Mouse (Mus musculus) myocyte (in vitro differentiated cells): ENCODE results near the gene Cyp2j5. TPM values are rescaled to one million over a fixed set of nuclear protein-coding genes. Genes with fewer than 3 reads are reported as not detected.

Experiments used
- H3K27me3 ChIP-seq: one replicate; pipeline ENCODE4 v1.6.1; 2011; ENCODE audit not compliant: control insufficient read depth, insufficient read depth, insufficient read length
- H3K36me3 ChIP-seq: one replicate; pipeline ENCODE4 v1.6.1; 2011; ENCODE audit not compliant: control insufficient read depth, insufficient read depth
- H3K4me2 ChIP-seq: one replicate; pipeline ENCODE4 v1.6.1; 2011; ENCODE audit warnings: low read depth, control low read depth
- H3K4me3 ChIP-seq: one replicate; pipeline ENCODE4 v1.5.1; 2011; ENCODE audit warnings: mild to moderate bottlenecking, control low read depth, moderate library complexity
- H3K79me2 ChIP-seq: one replicate; pipeline ENCODE4 v1.6.1; 2011; ENCODE audit not compliant: control insufficient read depth, insufficient read depth
- H3ac ChIP-seq: one replicate; pipeline ENCODE4 v1.6.1; 2011; ENCODE audit not compliant: control insufficient read depth, insufficient read length
- CEBPB ChIP-seq: IDR thresholded peaks from 2 replicates; pipeline ENCODE4 v1.6.1; 2011; ENCODE audit warnings: mild to moderate bottlenecking, moderate library complexity; ENCODE audit not compliant: poor library complexity, insufficient read depth, severe bottlenecking
- E2F4 ChIP-seq: IDR thresholded peaks from one replicate; pipeline ENCODE4 v1.6.1; 2011; ENCODE audit warnings: mild to moderate bottlenecking, control low read depth, moderate library complexity; ENCODE audit not compliant: insufficient read depth
- MAX ChIP-seq: IDR thresholded peaks from one replicate; pipeline ENCODE4 v1.6.1; 2011; ENCODE audit warnings: low read depth, mild to moderate bottlenecking, control low read depth
- MYOD1 ChIP-seq, 3 experiments: IDR thresholded peaks; one replicate each; pipeline ENCODE4 v1.6.1; 2011; ENCODE audit warnings: control low read depth in 2 of 3, low read depth in 2 of 3, mild to moderate bottlenecking in 2 of 3, moderate library complexity in 1 of 3; ENCODE audit not compliant: insufficient read length in 2 of 3, control insufficient read depth in 1 of 3
- MYOG ChIP-seq, 3 experiments: IDR thresholded peaks; one replicate each; pipeline ENCODE4 v1.6.1; 2011; ENCODE audit warnings: control low read depth in 2 of 3, low read depth in 2 of 3, mild to moderate bottlenecking in 2 of 3; ENCODE audit not compliant: insufficient read length in 2 of 3, control insufficient read depth in 1 of 3, insufficient read depth in 1 of 3
- POLR2A ChIP-seq: IDR thresholded peaks from one replicate; pipeline ENCODE4 v1.6.1; 2011; ENCODE audit warnings: low read depth, mild to moderate bottlenecking, control low read depth, moderate library complexity; ENCODE audit not compliant: insufficient read length
- POLR2AphosphoS2 ChIP-seq: IDR thresholded peaks from one replicate; pipeline ENCODE4 v1.6.1; 2011; ENCODE audit warnings: low read depth, control low read depth; ENCODE audit not compliant: insufficient read length
- REST ChIP-seq: IDR thresholded peaks from one replicate; pipeline ENCODE4 v1.6.1; 2011; ENCODE audit warnings: mild to moderate bottlenecking, control low read depth, moderate library complexity; ENCODE audit not compliant: insufficient read depth, insufficient read length
- SRF ChIP-seq: IDR thresholded peaks from one replicate; pipeline ENCODE4 v1.6.1; 2011; ENCODE audit warnings: low read depth; ENCODE audit not compliant: control insufficient read depth, insufficient read length
- TCF12 ChIP-seq: IDR thresholded peaks from one replicate; pipeline ENCODE4 v1.6.1; 2011; ENCODE audit warnings: mild to moderate bottlenecking, control low read depth; ENCODE audit not compliant: poor library complexity, insufficient read depth, severe bottlenecking
- TCF3 ChIP-seq: IDR thresholded peaks from one replicate; pipeline ENCODE4 v1.6.1; 2011; ENCODE audit warnings: low read depth, control low read depth; ENCODE audit not compliant: insufficient read length
- USF1 ChIP-seq: IDR thresholded peaks from one replicate; pipeline ENCODE4 v1.6.1; 2011; ENCODE audit warnings: low read depth, mild to moderate bottlenecking, control low read depth, moderate library complexity
- polyA plus RNA-seq: library from polyadenylated mRNA; unstranded; fragments of >200 nt; fragmentation: generic; extraction: Trizol; gene quantifications from one replicate; pipeline ENCODE4 v1.2.1, GENCODE M21; 2012; ENCODE audit warnings: missing spikeins

Cyp2j5 gene
- polyA plus RNA-seq = not detected

DNA sequence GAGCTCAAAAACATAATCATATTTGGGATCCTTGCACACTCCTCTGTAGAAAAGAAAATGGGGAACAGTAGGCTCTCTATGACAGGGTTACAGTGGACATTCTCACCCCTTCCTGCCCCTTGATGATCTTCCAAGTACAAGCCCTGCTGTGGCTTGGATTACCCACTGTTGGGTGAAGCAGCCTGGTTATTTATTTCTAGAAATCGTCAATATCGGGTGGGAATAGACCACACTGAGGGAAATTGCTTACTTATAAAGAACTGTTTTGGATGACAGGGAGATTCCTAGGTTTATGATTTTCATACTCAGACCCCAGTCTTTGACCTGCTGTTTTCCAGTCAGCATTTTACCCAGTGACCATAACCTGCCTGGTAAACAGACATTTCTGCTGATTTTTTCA lies at the start of gene Cyp2j5:
Gene Cyp2j5 (minus strand): TSS at position 164 of the 400 bp plus-strand sequence.
- no peak within 1 kb of the TSS for H3ac ChIP-seq
- no peak within 1 kb of the TSS for H3K4me3 ChIP-seq
- no peak within 1 kb of the TSS for H3K4me2 ChIP-seq
- no peaks in the 10 kb centered on the region for H3K36me3 ChIP-seq
- H3K79me2 ChIP-seq = no peaks in the 10 kb centered on the region
- TF ChIP-seq MAX = no peak
- TF ChIP-seq E2F4 = no peak
- TF ChIP-seq TCF12 = no peak
- no peak for TF ChIP-seq REST
- TF ChIP-seq MYOD1 (IDR thresholded peaks at IDR 0.05; ENCODE audit: control insufficient read depth in 1 of 3, insufficient read length in 2 of 3, low read depth in 2 of 3) = no peak
- no peak for TF ChIP-seq TCF3
- no peak for TF ChIP-seq POLR2A
- no peak for TF ChIP-seq POLR2AphosphoS2
- no peak for TF ChIP-seq USF1
- no peak for TF ChIP-seq MYOG (IDR thresholded peaks at IDR 0.05; ENCODE audit: control insufficient read depth in 1 of 3, insufficient read depth in 1 of 3, insufficient read length in 2 of 3, low read depth in 2 of 3)
- TF ChIP-seq SRF = no peak
- no peak for TF ChIP-seq CEBPB
- no peaks in the 10 kb centered on the region for H3K27me3 ChIP-seq

DNA sequence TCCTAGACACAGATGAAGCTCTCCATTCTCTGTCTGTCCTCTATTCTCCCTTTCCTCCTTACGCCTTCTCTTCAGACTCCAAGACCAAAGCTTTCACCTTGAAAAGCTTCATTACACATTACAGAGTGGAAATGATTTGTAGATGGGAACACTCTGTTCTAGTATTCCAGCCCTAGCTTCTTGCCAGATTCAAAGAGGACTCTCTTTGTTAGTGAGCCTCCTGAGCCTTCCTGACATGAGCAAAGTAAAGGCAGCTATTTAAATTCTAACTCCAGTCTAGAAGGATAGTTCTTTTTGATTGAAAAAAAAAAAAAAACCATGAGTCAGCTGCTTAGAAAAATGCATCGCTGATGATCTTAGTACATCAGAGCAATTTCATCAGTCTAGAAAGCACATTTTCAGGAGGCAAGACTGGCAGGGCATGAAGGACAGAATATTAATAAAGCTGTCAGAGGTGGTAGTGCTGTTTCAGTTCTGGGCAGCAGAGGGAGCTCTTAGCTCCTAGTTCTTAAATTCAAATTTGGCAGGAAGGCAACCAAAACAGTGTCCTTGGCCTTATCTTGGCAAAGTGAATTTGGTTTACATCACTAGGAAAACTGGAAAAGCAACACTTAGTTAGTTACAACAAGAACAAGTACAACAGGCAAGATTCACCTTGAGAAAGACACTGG lies 41.5 kb upstream of the Cyp2j5 start:
- Histone ChIP-seq H3ac (no peak overlapping the region), H3K4me2 (no peak overlapping the region)
- no peak for TF ChIP-seq MAX
- no peak for TF ChIP-seq TCF3
- no peak for TF ChIP-seq POLR2A
- TF ChIP-seq MYOD1 (IDR thresholded peaks at IDR 0.05; ENCODE audit: control insufficient read depth in 1 of 3, insufficient read length in 2 of 3, low read depth in 2 of 3) = no peak
- no peak for TF ChIP-seq SRF
- no peak for TF ChIP-seq CEBPB
- TF ChIP-seq USF1 = no peak
- no peak for TF ChIP-seq MYOG (IDR thresholded peaks at IDR 0.05; ENCODE audit: control insufficient read depth in 1 of 3, insufficient read depth in 1 of 3, insufficient read length in 2 of 3, low read depth in 2 of 3)

GRCm38 (mm10) chr4:96698218-96698561 lies 34.2 kb upstream of the Cyp2j5 start:
- TF ChIP-seq MYOD1 (IDR thresholded peaks at IDR 0.05; ENCODE audit: control insufficient read depth in 1 of 3, insufficient read length in 2 of 3, low read depth in 2 of 3) = no peak
- no peak for TF ChIP-seq REST
- no peak for TF ChIP-seq TCF3
- Histone ChIP-seq H3K27me3 (no peaks in the 10 kb centered on the region), H3ac (no peak overlapping the region), H3K36me3 (no peaks in the 10 kb centered on the region), H3K4me3 (no peak overlapping the region), H3K4me2 (no peak overlapping the region), H3K79me2 (no peaks in the 10 kb centered on the region)

More for the DNA sequence above, 41.5 kb upstream of the Cyp2j5 start:
- H3K79me2 ChIP-seq = no peaks in the 10 kb centered on the region
- H3K36me3 ChIP-seq = no peaks in the 10 kb centered on the region
- H3K4me3 ChIP-seq = no peak overlapping the region
- no peaks in the 10 kb centered on the region for H3K27me3 ChIP-seq

DNA sequence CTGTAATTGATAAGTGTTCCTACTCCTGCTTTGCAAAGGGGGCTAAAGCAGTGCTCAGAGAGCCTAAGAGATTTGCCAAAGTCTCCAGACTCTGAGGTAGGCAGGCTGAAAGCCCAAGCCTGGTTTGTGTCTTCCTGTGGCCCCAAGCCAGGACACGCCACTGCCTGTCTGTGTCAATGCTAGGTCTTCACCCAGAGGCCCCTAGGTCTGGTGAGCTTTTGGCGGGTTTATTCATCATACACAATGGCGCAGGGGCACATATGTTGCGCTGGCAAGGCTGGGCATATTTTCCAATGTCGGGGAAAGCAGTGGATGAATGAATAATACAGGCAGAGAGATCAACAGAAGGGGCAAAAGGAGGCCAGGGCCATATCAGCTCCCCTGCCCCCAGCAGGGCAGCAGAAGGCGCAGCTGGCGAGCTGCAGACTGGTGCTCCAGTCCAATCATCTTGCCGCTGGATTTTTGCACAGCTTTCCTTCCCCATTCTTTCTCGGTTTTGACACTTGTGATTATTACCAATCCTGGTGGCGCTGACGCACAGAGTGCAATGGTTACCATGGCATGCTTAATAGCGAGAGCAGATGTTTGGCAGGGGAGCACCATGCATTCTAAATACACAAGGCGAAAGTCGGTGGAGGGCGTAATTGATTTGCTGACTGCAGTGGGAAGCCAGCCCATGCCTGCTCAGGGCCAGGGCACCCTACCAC lies 33.7 kb upstream of the Cyp2j5 start:
- no peak overlapping the region for H3K4me2 ChIP-seq
- no peak overlapping the region for H3ac ChIP-seq
- no peaks in the 10 kb centered on the region for H3K27me3 ChIP-seq
- H3K4me3 ChIP-seq = no peak overlapping the region
- H3K36me3 ChIP-seq = no peaks in the 10 kb centered on the region
- no peak for TF ChIP-seq POLR2A
- no peak for TF ChIP-seq POLR2AphosphoS2
- TF ChIP-seq E2F4 = no peak
- TF ChIP-seq CEBPB = no peak
- TF ChIP-seq USF1 = no peak
- TF ChIP-seq REST = no peak
- TF ChIP-seq TCF3 = no peak
- no peak for TF ChIP-seq TCF12
- no peak for TF ChIP-seq MYOD1 (IDR thresholded peaks at IDR 0.05; ENCODE audit: control insufficient read depth in 1 of 3, insufficient read length in 2 of 3, low read depth in 2 of 3)
- TF ChIP-seq MYOG (IDR thresholded peaks at IDR 0.05; ENCODE audit: control insufficient read depth in 1 of 3, insufficient read depth in 1 of 3, insufficient read length in 2 of 3, low read depth in 2 of 3) = no peak
- no peak for TF ChIP-seq SRF
- TF ChIP-seq MAX = no peak
- H3K79me2 ChIP-seq = no peaks in the 10 kb centered on the region

GRCm38 (mm10) chr4:96696614-96697360 lies 32.8 kb upstream of the Cyp2j5 start:
- no peaks in the 10 kb centered on the region for H3K79me2 ChIP-seq
- no peaks in the 10 kb centered on the region for H3K27me3 ChIP-seq
- H3K4me3 ChIP-seq = no peak overlapping the region
- H3K36me3 ChIP-seq = no peaks in the 10 kb centered on the region
- H3K4me2 ChIP-seq = no peak overlapping the region
- TF ChIP-seq TCF3 (no peak), MYOG (IDR thresholded peaks at IDR 0.05; ENCODE audit: control insufficient read depth in 1 of 3, insufficient read depth in 1 of 3, insufficient read length in 2 of 3, low read depth in 2 of 3) (no peak), MYOD1 (IDR thresholded peaks at IDR 0.05; ENCODE audit: control insufficient read depth in 1 of 3, insufficient read length in 2 of 3, low read depth in 2 of 3) (no peak), CEBPB (no peak), SRF (no peak), TCF12 (no peak), E2F4 (no peak), REST (no peak), MAX (no peak), USF1 (no peak), POLR2AphosphoS2 (no peak), POLR2A (no peak)
- H3ac ChIP-seq = no peak overlapping the region
